Mouse (Mus musculus) lung, postnatal 36 days (tissue): Measurements from ENCODE around the gene Zfand3.

ENCODE experiments used
- DNase-seq: peaks from one replicate; pipeline ENCODE4 v3.0.0; 2022; ENCODE audit warnings: mixed read lengths

The Zfand3 gene

GRCm38 (mm10) chr17:30004203-30005102, at the start of gene Zfand3:
TSS of gene Zfand3 (plus strand) at chr17:30004733.
- DNase-seq: peak; percentile 97

GRCm38 (mm10) chr17:29955880-29956279, 48.7 kb upstream of the Zfand3 start:
- no peak for DNase-seq

DNA sequence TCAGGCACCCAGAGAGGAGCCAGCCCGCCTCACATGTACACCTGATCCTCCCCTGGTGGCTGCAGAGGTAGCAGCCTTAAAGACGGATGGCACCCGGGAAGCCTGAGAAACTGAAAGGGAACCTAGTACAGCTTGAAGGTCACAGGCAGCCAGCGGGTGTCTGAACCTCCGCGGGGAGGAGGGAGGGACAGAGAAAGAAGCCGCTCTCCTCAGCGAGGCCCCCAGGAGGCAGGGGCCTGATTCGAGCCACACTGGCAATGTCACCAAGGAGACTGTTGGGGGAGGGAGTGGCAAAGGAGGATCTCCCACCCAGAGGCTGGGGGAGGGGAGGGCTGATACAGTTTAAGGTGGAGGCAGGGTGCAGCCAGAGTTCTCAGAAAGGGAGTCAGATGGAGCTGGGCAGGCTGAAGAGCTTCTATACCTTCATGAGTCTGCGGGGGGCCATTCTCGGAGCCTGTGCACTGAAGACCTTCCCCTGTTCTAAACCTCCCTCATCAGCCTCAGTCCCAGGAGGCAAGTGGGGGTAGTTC, 40.7 kb upstream of the Zfand3 start:
- no peak for DNase-seq

GRCm38 (mm10) chr17:29965506-29965905, 39.0 kb upstream of the Zfand3 start:
- DNase-seq: no peak

DNA sequence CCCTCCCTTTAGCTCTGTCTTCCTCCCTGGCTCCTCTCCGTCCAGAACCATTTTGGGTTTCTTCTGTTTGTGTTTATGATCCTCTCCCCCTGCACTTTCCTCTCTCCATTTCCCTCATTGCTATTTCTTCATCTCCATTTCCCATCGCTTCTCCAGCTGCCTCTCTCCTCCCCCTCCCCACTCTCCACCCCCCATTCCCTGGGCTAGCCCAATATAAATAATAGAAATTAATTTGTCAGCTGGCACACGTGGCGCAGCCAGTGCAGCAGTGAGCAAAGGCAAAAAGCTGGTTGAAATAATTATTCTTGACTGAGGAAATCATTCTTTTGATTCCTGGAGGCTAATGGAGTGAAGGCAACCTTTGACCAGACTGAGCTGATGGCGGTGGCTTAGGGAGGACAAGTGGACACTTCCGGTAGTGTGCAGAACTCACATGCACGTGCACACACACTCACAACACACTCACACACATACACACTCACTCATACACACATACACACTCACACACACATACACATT, 34.4 kb upstream of the Zfand3 start, which contains the start of gene Mdga1:
Gene Mdga1, minus strand, starts transcription at position 51 of the 519 bp plus-strand sequence.
- DNase-seq: no peak

DNA sequence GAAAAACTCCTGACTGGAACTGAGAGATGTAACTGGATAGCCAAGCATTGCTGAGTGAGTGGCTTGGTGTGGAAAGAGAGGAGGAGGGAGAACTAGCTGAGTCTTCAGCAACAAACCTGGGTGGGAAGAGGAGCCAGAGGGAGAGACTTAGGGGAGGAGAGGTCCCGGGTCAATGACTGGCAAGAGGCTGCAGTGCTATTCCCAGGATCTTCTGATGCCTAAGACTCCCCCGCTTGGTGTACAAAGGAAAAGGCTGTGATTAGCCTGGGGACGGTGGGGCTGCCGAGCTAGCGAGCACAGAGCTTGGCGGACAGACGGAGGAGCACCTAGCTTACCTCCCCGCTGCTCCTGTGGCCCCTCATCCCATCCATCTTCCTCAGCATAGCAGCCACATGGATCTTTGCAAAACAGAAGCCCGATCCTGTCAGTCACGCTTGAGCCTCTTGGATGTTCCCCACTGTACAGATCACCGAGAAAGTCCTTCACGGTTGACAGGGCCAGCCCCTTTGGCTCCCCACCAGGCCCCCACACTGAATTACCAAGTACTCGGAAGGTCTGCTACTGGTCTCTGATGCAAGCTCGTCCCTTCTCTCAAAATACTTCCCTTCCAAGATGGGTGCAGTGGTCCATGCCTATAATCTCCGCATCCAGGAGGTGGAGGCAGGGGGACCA, 32.6 kb upstream of the Zfand3 start:
- no peak for DNase-seq

DNA sequence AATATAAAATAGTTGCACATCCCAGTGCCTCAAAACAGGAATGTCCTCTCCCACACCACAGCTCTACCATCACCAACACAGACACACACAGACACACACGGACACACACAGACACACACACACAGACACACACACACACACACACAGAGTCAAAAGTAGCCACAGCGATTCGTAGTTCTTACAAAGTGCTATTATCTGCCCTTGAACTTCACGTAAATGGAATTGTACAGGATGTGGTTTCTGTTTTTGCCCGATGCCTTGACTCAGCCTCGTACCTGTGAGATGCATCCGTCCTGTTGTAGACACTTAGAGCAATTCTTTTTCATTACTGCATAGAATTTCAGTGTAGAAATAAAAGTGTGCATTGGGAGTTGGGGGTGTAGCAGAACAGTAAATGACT, 31.3 kb upstream of the Zfand3 start:
- DNase-seq: no peak

DNA sequence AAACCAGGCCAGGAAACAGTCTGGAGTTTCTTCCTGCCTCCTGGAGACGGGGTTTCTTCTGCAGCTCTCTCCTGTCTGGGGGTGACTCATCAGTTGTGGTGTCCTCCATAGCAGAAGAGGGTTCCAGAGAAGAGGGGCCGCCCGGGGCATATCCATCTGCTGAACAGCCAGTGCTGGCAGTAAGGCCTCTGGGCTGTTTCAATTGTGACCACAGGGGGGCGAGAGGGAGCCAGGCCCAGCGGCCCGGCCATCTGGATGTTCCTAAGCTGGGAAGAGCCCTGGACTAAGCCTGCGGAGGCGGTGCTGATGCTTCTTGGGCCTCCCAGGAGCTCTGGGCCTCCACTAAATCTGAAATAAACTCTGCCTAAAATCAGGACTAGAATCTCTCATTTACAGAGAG, 28.8 kb upstream of the Zfand3 start:
- peak; percentile 88 for DNase-seq

DNA sequence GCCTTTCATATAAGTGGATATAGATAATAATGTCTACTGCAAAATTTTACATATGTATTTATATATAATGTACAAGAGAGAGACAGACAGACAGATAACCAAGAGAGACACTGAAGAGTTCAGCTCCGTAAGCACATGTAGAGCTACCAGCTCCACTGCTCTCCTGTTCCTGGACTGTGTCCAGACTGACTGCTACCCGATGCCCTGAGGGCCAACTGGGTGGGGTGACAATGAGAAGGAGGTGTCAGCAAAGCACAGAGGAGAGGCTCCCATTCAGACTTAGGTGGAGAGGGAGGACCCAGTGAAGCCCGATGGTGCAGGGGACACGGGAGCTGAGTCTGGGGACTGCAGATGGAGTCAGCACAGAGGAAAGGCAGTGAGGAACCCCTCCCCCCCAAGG, 25.5 kb upstream of the Zfand3 start:
- DNase-seq: no peak

- no peak for DNase-seq
These were observed 24.7 kb upstream of the Zfand3 start for GRCm38 (mm10) chr17:29979841-29980240.

DNA sequence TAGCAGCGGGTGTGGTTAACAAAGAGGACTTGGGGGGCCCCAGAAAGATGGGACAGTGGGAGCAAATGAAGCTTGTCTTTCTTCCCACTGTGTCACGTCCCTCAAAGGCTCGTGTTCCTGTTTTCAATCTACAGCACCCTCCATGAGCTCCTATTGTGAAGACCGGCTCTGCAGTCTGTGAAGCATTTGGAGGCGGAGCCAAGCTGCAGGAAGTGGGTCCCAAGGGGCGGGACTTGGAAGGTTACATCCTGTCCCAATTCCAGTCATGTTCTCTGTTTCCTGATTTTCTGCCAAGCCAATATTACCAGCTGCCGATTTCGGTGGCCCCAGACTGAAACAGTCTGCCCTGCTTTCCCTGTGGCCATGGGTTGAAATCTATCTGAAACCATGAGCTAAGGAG, 23.0 kb upstream of the Zfand3 start:
- no peak for DNase-seq

DNA sequence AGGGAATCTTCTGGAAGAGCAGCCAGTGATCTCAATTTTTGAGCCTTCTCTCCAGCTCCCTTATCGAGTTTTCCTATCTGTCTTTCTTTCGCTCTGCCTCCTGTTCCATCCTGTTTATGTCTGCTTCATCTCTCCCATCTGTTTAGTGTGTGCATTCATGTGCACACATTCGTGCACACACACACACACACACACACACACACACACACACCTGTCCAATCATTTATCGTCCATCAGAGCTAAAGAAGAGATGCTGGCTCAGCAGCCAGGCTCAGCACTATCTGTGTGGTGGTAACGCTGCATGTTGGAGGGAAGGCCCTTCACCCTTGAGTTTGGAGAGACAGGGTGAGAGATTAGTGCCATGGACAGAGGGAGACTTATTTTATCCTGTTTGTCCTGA, 21.3 kb upstream of the Zfand3 start:
- no peak for DNase-seq

GRCm38 (mm10) chr17:29984931-29985330, 19.6 kb upstream of the Zfand3 start:
- DNase-seq: no peak

- peak; percentile 74 for DNase-seq
These were observed 19.0 kb upstream of the Zfand3 start for GRCm38 (mm10) chr17:29985534-29985933.

- no peak for DNase-seq
These were observed 16.4 kb upstream of the Zfand3 start for GRCm38 (mm10) chr17:29988141-29988540.

DNA sequence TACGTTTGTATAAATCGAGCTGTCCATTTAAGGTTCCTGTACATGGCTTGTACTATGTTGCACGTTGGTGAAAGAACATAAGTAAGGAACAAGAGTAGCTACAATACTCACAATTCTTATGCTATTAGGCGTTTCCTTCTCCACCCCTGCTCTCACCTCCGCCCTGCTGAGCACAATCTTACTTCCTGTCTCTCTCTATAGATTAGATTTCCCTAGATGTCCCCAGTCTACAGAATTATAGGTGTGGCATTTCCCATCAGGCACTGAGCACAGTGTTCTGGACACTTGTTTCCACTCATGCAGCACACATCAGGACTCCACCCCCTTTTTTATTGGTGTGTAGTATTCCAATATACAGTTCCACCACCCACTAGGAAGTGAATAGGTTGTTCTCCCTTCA, 14.9 kb upstream of the Zfand3 start:
- no peak for DNase-seq

- DNase-seq: no peak
These were observed 14.4 kb upstream of the Zfand3 start for GRCm38 (mm10) chr17:29990136-29990535.

DNA sequence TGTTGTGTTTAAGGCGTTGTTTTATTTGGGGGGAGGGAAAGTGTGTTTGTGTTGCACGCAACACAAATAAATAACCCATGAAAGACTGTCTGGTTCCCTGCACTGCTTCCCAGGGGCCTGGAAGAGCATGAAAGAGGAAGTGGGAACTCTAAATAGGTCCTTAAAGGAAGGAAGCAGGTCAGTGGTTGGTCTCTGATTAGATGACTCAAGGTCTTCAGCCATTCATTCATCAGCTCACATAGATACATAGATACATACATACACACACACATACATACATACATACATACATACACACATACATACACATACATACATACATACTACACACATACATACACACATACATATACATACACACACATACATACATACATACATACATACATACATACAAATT, 13.7 kb upstream of the Zfand3 start:
- DNase-seq: no peak

DNA sequence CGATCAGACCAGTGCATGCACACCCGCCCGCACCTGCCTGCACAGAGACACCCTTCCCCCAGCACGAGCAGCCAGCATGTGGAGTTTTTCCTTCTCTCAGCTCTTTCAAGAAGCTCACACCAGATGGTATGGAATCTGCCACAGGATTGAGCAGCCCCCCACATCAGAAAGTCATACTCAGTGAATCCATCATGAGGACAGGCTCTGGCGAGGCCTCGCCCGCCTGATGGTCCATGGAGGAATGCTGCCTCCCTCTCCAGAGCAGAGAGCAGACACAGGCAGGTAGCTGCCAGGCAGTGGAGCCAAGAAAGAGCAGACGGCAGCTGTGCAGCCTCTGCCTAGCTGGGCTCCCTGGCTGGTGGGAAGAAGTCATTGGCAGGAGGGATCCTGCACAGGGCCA, 11.0 kb upstream of the Zfand3 start:
- DNase-seq: no peak

GRCm38 (mm10) chr17:29994011-29994410, 10.5 kb upstream of the Zfand3 start:
- DNase-seq: no peak

GRCm38 (mm10) chr17:29994459-29994858, 10.1 kb upstream of the Zfand3 start:
- no peak for DNase-seq

DNA sequence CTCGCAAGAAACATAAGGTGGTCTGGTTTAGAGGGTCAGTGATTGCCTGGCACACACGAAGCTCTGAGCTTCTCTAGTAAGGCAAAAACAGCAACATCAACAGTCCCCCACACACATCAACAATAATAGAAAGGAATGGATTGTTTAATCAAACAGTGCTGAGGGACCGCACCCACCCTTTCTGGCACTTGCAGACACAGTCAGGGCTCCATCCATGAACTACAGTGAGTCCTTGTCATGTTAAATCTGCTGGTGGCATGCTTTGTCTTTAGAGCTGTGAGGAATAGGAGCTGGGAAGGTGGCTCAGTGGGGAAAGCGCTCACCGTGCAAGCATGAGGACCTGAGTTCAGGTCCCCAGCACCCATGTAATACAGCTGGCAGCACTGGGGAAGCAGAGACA, 8.5 kb upstream of the Zfand3 start:
- peak; percentile 59 for DNase-seq

- no peak for DNase-seq
These were observed 6.8 kb upstream of the Zfand3 start for GRCm38 (mm10) chr17:29997726-29998125.
